Mouse (Mus musculus): ENCODE results near the gene Metrnl. TPM values are rescaled to one million over a fixed set of nuclear protein-coding genes. Genes with fewer than 3 reads are reported as not detected.
"Not testable (repeated sequence)": the region's sequence is repeated elsewhere in the genome, so short reads cannot be mapped to it uniquely, and the experiment has no call there.

Metrnl gene
- total RNA-seq (2021) = 10 to 100 TPM in 1 of 2 experiments, 1 to 10 TPM in 1; 8.9 to 15.3 TPM
- long read RNA-seq, experiment 1, transcript Metrnl-201 (4 exons, 1,401 nt) = major isoform, 6 of 7 reads
- long read RNA-seq, experiment 1, partial matches to known transcripts = 0 of 7 reads
- long read RNA-seq, experiment 1, other reads (novel, unspliced or antisense) = 1 of 7 reads
- long read RNA-seq, experiment 2, transcript Metrnl-201 (4 exons, 1,401 nt) = major isoform, 11 of 13 reads
- long read RNA-seq, experiment 2, partial matches to known transcripts = 0 of 13 reads
- long read RNA-seq, experiment 2, other reads (novel, unspliced or antisense) = 2 of 13 reads

- intact Hi-C loops (cut with DNase I; ENCODE audit: low total_unique reads) = no loop called here
- no peak for DNase-seq
Measured at GRCm38 (mm10) chr11:121701244-121701643, at the start of gene Metrnl. Gene Metrnl, plus strand, starts transcription at chr11:121701544.

- intact Hi-C loops (cut with DNase I; ENCODE audit: low total_unique reads) = loop anchor here (5.0 kb wide), 1 partner anchor 156 kb away; no protein-coding TSS in a partner anchor
Measured at GRCm38 (mm10) chr11:121651556-121651955, 49.8 kb upstream of the Metrnl start.

GRCm38 (mm10) chr11:121651983-121652382, 49.4 kb upstream of the Metrnl start:
- DNase-seq = no peak
- intact Hi-C loops (cut with DNase I; ENCODE audit: low total_unique reads) = loop anchor here (5.0 kb wide), 1 partner anchor 155 kb away; no protein-coding TSS in a partner anchor

More at GRCm38 (mm10) chr11:121651556-121651955, 49.8 kb upstream of the Metrnl start:
- DNase-seq = no peak

GRCm38 (mm10) chr11:121652547-121653305, 48.6 kb upstream of the Metrnl start:
- peak; percentile 58 for DNase-seq
- intact Hi-C loops (cut with DNase I; ENCODE audit: low total_unique reads) = loop anchor here (5.0 kb wide), 1 partner anchor 155 kb away; no protein-coding TSS in a partner anchor

- DNase-seq = no peak
- intact Hi-C loops (cut with DNase I; ENCODE audit: low total_unique reads) = loop anchor here (5.0 kb wide), 1 partner anchor 154 kb away; no protein-coding TSS in a partner anchor
Measured at GRCm38 (mm10) chr11:121653631-121654030, 47.7 kb upstream of the Metrnl start.

- intact Hi-C loops (cut with DNase I; ENCODE audit: low total_unique reads) = loop anchor here (5.0 kb wide), 1 partner anchor 153 kb away; no protein-coding TSS in a partner anchor
- DNase-seq = peak; percentile 9
Measured at GRCm38 (mm10) chr11:121654406-121654945, 46.9 kb upstream of the Metrnl start.

GRCm38 (mm10) chr11:121655166-121655806, 46.1 kb upstream of the Metrnl start:
- intact Hi-C loops (cut with DNase I; ENCODE audit: low total_unique reads) = no loop called here
- DNase-seq = no peak

GRCm38 (mm10) chr11:121655807-121656511, 45.4 kb upstream of the Metrnl start:
- intact Hi-C loops (cut with DNase I; ENCODE audit: low total_unique reads) = no loop called here
- DNase-seq = no peak

- intact Hi-C loops (cut with DNase I; ENCODE audit: low total_unique reads) = no loop called here
- no peak for DNase-seq
Measured at GRCm38 (mm10) chr11:121658151-121658550, 43.2 kb upstream of the Metrnl start.

GRCm38 (mm10) chr11:121660604-121661003, 40.7 kb upstream of the Metrnl start:
- intact Hi-C loops (cut with DNase I; ENCODE audit: low total_unique reads); DNase-seq: not testable (repeated sequence)

- no peak for DNase-seq
- intact Hi-C loops (cut with DNase I; ENCODE audit: low total_unique reads) = no loop called here
Measured at GRCm38 (mm10) chr11:121661116-121661515, 40.2 kb upstream of the Metrnl start.

GRCm38 (mm10) chr11:121667541-121667940, 33.8 kb upstream of the Metrnl start:
- intact Hi-C loops (cut with DNase I; ENCODE audit: low total_unique reads) = no loop called here
- no peak for DNase-seq

GRCm38 (mm10) chr11:121668776-121669175, 32.6 kb upstream of the Metrnl start:
- DNase-seq = no peak
- intact Hi-C loops (cut with DNase I; ENCODE audit: low total_unique reads) = no loop called here

GRCm38 (mm10) chr11:121670926-121671325, 30.4 kb upstream of the Metrnl start:
- DNase-seq = no peak
- intact Hi-C loops (cut with DNase I; ENCODE audit: low total_unique reads) = no loop called here

GRCm38 (mm10) chr11:121672312-121672989, 28.9 kb upstream of the Metrnl start:
- intact Hi-C loops (cut with DNase I; ENCODE audit: low total_unique reads) = no loop called here
- no peak for DNase-seq

- peak; percentile 99 for DNase-seq
- intact Hi-C loops (cut with DNase I; ENCODE audit: low total_unique reads) = no loop called here
Measured at GRCm38 (mm10) chr11:121672990-121673572, 28.3 kb upstream of the Metrnl start, which contains the start of gene B3gntl1. Gene B3gntl1, minus strand, starts transcription at chr11:121673153.

GRCm38 (mm10) chr11:121673629-121674028, 27.7 kb upstream of the Metrnl start:
- intact Hi-C loops (cut with DNase I; ENCODE audit: low total_unique reads) = no loop called here
- no peak for DNase-seq

- no peak for DNase-seq
- intact Hi-C loops (cut with DNase I; ENCODE audit: low total_unique reads) = no loop called here
Measured at GRCm38 (mm10) chr11:121676836-121677235, 24.5 kb upstream of the Metrnl start.

Data from gastrocnemius, postnatal 14 days (tissue).